Mouse (Mus musculus): Measurements from ENCODE around the gene Zfp992. TPM values are rescaled to one million over a fixed set of nuclear protein-coding genes. Genes with fewer than 3 reads are reported as not detected.
"Not testable (repeated sequence)": the region's sequence is repeated elsewhere in the genome, so short reads cannot be mapped to it uniquely, and the experiment has no call there.

Zfp992 gene
- polyA plus RNA-seq, 1 experiment from 2014 or later: 2.9 TPM

DNA sequence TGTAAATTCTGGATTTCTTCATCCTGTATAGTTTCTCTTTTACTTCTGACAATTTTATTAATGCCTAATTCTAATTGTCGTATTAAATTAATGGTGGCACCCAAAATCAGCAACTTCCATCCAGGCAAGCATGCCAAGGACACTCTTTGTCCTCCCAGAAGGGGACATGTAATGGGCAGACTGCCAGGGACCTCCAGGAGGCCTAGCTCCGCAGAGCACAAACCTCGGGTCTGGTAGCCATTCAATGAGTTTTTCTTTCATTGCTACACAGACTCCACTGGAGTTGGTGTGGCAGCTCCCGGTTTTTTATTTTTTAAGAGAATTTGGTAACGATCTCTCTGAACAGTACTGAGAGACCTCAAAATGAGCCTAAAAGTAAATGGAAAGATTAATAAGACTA lies 11.9 kb downstream of the Zfp992 start:
- not testable (repeated sequence) for H3K27ac ChIP-seq (replicated peaks; ENCODE audit: low read depth, low read length); H3K36me3 ChIP-seq (ENCODE audit: control insufficient read depth, insufficient read depth, low read length); H3K9ac ChIP-seq (replicated peaks; ENCODE audit: low read length); H3K4me2 ChIP-seq (ENCODE audit: low read length); H3K4me3 ChIP-seq (replicated peaks; ENCODE audit: low read depth, low read length); DNase-seq; H3K27me3 ChIP-seq (ENCODE audit: control insufficient read depth, insufficient read depth, low read length); H3K4me1 ChIP-seq (ENCODE audit: control insufficient read depth, insufficient read depth, low read length)
- 0 out of 2 replicates have a peak, but pooled peaks have one; percentile 12 for ATAC-seq (ENCODE audit: low FRiP score, low TSS enrichment)
- H3K9me3 ChIP-seq (ENCODE audit: control insufficient read depth, low read length): peaks cover 49% of the 10 kb centered on the region
- 83% methylated on average over 5 of the region's 5 CpGs for WGBS

DNA sequence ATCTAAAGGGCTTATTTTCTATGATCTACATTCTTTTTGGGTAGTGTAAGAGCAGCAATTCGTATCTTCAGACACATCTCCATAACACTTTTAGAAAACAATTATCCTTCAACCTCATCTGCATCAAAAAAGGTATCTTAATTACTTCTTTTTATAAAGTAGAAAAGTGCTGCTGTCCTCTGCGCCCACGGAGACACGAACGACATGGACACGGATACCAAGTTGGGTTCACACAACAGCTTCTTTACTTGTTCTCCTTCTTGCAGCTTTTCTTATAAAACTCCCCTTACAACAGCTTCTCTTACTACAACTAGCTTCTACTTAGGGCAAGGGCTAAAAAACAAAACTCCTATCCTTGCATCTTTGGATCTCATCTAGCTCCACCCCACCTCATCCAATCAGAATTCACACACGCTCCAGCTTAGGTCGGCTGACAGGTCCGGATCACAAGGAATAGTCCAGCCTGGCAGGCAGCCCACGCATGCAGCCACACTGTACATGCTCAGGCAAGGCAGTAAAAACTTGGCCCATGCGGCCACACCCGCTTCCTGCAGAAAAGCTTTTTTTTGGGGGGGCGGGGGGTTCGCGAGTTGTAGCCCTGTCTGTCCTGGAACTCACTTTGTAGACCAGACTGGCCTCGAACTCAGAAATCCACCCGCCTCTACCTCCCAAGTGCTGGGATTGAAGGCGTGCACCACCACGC lies 15.0 kb downstream of the Zfp992 start:
- ATAC-seq (ENCODE audit: low FRiP score, low TSS enrichment): 0 out of 2 replicates have a peak, but pooled peaks have one; percentile 35
- H3K36me3 ChIP-seq (ENCODE audit: control insufficient read depth, insufficient read depth, low read length); DNase-seq; H3K27ac ChIP-seq (replicated peaks; ENCODE audit: low read depth, low read length); H3K4me3 ChIP-seq (replicated peaks; ENCODE audit: low read depth, low read length); H3K9ac ChIP-seq (replicated peaks; ENCODE audit: low read length); H3K27me3 ChIP-seq (ENCODE audit: control insufficient read depth, insufficient read depth, low read length); H3K4me1 ChIP-seq (ENCODE audit: control insufficient read depth, insufficient read depth, low read length); H3K4me2 ChIP-seq (ENCODE audit: low read length): not testable (repeated sequence)
- 87% methylated on average over 17 of the region's 19 CpGs for WGBS
- H3K9me3 ChIP-seq (ENCODE audit: control insufficient read depth, low read length): peaks cover 22% of the 10 kb centered on the region

DNA sequence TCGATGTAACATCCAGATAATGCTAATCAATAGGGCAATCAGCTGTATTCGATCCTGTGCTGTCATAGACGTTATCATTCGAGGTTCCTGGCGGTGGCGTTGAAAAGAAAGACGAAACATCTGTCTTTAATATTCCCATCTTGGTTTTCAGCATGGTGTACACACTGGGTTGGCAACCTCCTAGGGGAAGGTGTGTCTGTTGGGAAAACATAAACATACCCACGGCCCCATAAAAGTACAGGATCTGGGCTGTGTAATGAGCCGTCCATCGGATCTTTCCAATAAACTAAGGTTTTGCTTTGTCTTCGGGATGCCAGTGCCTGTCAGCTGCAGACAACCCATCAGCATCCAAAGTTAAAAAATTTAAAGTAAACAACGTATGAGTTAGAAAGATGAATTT lies 21.2 kb downstream of the Zfp992 start:
- 93% methylated on average over 9 of the region's 12 CpGs for WGBS
- ATAC-seq (ENCODE audit: low FRiP score, low TSS enrichment): peak; percentile 9; the same call in 1 of the 2 replicates
- H3K4me3 ChIP-seq (replicated peaks; ENCODE audit: low read depth, low read length); H3K36me3 ChIP-seq (ENCODE audit: control insufficient read depth, insufficient read depth, low read length); DNase-seq; H3K9ac ChIP-seq (replicated peaks; ENCODE audit: low read length); H3K4me2 ChIP-seq (ENCODE audit: low read length); H3K27me3 ChIP-seq (ENCODE audit: control insufficient read depth, insufficient read depth, low read length); H3K27ac ChIP-seq (replicated peaks; ENCODE audit: low read depth, low read length); H3K4me1 ChIP-seq (ENCODE audit: control insufficient read depth, insufficient read depth, low read length): not testable (repeated sequence)
- H3K9me3 ChIP-seq (ENCODE audit: control insufficient read depth, low read length): peaks cover 13% of the 10 kb centered on the region

DNA sequence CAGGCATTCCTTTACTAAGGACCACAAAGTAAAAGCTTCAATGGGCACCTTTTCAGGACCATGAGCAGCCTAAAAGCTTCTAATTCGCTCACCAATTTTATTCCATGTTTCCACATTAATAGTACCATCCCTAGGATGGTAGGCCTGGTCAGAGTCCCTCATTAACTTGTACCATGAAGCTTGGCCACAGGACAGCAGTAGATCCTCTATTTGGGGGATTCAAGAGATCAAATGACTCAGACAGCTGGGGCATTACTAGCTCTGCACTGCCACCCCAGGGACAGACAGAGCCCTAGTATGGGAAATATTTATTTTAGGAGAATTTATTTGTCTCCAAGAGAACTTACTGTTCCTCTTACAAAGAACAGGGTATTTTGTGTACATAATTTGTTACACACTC lies 25.4 kb downstream of the Zfp992 start:
- DNase-seq; H3K4me2 ChIP-seq (ENCODE audit: low read length); H3K4me3 ChIP-seq (replicated peaks; ENCODE audit: low read depth, low read length); H3K27ac ChIP-seq (replicated peaks; ENCODE audit: low read depth, low read length); H3K4me1 ChIP-seq (ENCODE audit: control insufficient read depth, insufficient read depth, low read length); H3K27me3 ChIP-seq (ENCODE audit: control insufficient read depth, insufficient read depth, low read length); H3K36me3 ChIP-seq (ENCODE audit: control insufficient read depth, insufficient read depth, low read length); H3K9ac ChIP-seq (replicated peaks; ENCODE audit: low read length): not testable (repeated sequence)
- H3K9me3 ChIP-seq (ENCODE audit: control insufficient read depth, low read length): peaks cover 37% of the 10 kb centered on the region
- 0 out of 2 replicates have a peak, but pooled peaks have one; percentile 12 for ATAC-seq (ENCODE audit: low FRiP score, low TSS enrichment)
- no CpG with 5 or more reads among the region's 1 CpGs for WGBS

DNA sequence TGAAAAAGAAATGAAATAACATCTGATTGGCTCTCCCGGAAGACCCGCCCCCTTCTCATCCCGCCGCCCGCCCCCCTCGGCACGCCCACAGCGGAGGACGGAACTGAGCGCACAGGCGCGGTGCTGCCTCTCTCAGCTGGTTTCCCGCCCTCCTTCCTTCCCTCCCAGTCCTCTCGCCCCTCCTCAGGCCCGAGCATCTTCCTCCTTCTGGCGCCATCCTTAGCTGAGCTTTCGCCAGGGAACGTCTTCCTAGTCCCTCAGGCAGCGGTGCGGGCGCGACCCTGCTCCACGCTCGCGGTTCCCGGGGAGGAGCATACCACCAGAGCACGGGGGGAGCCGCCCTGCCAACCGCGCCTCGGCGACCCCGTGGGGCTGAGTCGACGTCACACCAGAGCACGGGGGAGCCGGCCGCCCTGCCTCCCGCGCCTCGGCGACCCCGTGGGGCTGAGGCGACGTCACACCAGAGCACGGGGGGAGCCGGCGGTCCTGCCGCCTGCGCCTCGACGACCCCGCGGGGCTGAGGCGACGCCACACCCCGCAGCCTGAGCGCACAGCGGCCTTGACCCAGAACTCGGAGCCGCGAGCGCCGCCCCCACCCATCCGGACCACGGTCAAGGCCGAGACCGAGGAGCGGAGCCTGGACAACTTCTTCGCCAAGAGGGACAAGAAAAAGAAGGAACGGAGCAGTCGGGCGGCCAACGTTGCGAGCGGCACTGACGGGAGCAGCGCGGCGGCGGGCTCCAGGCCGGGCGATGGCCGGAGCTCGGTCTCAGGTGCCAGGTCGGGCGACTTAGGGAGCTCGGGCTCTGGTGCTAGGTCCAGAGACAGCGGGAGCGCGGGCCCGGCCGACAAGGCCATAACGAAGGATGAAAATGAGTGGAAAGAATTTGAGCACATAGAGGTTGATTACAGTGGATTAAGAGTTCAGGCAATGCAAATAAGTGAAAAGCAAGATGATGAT lies 26.2 kb downstream of the Zfp992 start:
- 59% methylated on average over 58 of the region's 94 CpGs for WGBS
- not testable (repeated sequence) for H3K9ac ChIP-seq (replicated peaks; ENCODE audit: low read length); H3K27me3 ChIP-seq (ENCODE audit: control insufficient read depth, insufficient read depth, low read length); DNase-seq; H3K4me1 ChIP-seq (ENCODE audit: control insufficient read depth, insufficient read depth, low read length); H3K27ac ChIP-seq (replicated peaks; ENCODE audit: low read depth, low read length); H3K4me3 ChIP-seq (replicated peaks; ENCODE audit: low read depth, low read length); H3K36me3 ChIP-seq (ENCODE audit: control insufficient read depth, insufficient read depth, low read length); H3K4me2 ChIP-seq (ENCODE audit: low read length)
- H3K9me3 ChIP-seq (ENCODE audit: control insufficient read depth, low read length): peaks cover 32% of the 10 kb centered on the region
- ATAC-seq (ENCODE audit: low FRiP score, low TSS enrichment): peak; percentile 83

DNA sequence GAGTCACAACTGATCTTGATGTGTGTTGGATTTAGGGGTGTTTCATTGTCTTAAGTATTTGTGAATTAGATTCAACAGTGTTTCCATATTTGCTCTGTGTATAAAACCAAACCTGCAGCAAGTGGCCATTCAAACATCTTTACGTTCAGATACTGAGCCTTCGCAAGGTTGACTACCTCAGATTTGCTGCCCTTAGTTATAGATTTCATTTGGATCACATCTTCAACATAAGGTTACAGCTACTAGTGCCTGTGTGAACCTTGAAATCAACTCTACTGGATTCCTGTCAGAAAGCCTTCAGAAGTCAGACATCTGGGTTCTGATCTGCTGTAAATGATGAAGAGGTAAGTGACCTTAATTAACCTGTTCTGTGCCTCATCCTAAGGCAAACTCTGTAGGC lies 27.4 kb downstream of the Zfp992 start:
- H3K4me3 ChIP-seq (replicated peaks; ENCODE audit: low read depth, low read length); H3K27ac ChIP-seq (replicated peaks; ENCODE audit: low read depth, low read length); DNase-seq; H3K9ac ChIP-seq (replicated peaks; ENCODE audit: low read length); H3K27me3 ChIP-seq (ENCODE audit: control insufficient read depth, insufficient read depth, low read length); ATAC-seq (ENCODE audit: low FRiP score, low TSS enrichment); H3K4me2 ChIP-seq (ENCODE audit: low read length); H3K36me3 ChIP-seq (ENCODE audit: control insufficient read depth, insufficient read depth, low read length); H3K4me1 ChIP-seq (ENCODE audit: control insufficient read depth, insufficient read depth, low read length): not testable (repeated sequence)
- H3K9me3 ChIP-seq (ENCODE audit: control insufficient read depth, low read length): peaks cover 41% of the 10 kb centered on the region
- 95% methylated on average over 2 of the region's 2 CpGs for WGBS

DNA sequence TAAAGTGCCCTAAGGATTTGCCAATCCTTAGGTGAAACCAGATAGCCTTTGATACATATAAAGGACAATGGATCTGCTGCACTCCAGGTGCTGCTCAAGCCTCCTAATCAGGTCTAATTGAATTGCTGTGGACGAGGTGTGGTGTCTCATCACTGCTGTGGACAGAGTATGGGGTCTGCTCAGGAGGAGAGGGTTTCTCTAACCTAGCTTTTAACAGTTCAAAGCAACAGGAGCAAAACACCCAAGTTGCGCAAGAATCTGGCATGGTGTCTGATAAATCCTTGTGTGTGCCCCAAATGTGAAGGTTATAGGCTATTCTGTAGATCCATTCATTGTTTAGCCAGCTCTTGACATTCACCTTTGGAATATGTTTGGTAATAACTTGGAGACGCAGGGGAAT lies 28.1 kb downstream of the Zfp992 start:
- H3K27ac ChIP-seq (replicated peaks; ENCODE audit: low read depth, low read length); H3K4me1 ChIP-seq (ENCODE audit: control insufficient read depth, insufficient read depth, low read length); DNase-seq; H3K27me3 ChIP-seq (ENCODE audit: control insufficient read depth, insufficient read depth, low read length); H3K4me3 ChIP-seq (replicated peaks; ENCODE audit: low read depth, low read length); H3K36me3 ChIP-seq (ENCODE audit: control insufficient read depth, insufficient read depth, low read length); ATAC-seq (ENCODE audit: low FRiP score, low TSS enrichment); H3K9ac ChIP-seq (replicated peaks; ENCODE audit: low read length); H3K4me2 ChIP-seq (ENCODE audit: low read length): not testable (repeated sequence)
- WGBS: 80% methylated on average over 3 of the region's 3 CpGs
- H3K9me3 ChIP-seq (ENCODE audit: control insufficient read depth, low read length): peaks cover 45% of the 10 kb centered on the region

DNA sequence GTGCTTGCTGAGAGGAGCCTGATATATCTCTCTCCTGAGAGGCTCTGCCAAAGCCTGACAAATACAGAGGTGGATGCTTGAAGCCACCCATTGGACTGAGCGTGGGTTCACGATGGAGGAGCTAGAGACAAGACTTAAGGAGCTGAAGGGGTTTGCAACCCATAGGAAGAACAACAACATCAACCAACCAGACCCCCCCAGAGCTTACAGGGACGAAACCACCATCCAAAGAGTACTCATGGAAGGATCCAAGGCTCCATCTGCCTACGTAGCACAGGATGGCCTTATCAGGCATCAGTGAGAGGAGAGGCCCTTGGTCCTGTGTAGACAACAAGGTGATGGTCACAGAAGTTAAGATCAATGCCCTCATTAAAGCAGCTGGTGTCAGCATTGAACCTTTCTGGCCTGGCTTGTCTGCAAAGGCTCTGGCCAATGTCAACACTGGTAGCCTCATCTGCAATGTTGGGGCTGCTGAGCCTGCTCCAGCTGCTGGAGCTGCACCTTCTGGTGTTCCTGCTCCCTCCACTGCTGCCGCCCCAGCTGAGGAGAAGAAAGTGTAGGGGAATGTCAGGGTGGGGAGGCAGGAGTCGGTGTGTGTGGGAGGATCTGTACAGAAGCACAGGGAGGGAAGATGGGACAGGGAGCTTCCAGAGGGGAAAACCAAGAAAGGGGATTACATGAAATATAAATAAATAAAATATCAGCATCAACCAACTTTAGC lies 31.7 kb downstream of the Zfp992 start:
- not testable (repeated sequence) for H3K36me3 ChIP-seq (ENCODE audit: control insufficient read depth, insufficient read depth, low read length); H3K27me3 ChIP-seq (ENCODE audit: control insufficient read depth, insufficient read depth, low read length); H3K4me1 ChIP-seq (ENCODE audit: control insufficient read depth, insufficient read depth, low read length); DNase-seq; H3K9ac ChIP-seq (replicated peaks; ENCODE audit: low read length); H3K4me2 ChIP-seq (ENCODE audit: low read length); H3K27ac ChIP-seq (replicated peaks; ENCODE audit: low read depth, low read length); H3K4me3 ChIP-seq (replicated peaks; ENCODE audit: low read depth, low read length)
- 69% methylated on average over 6 of the region's 6 CpGs for WGBS
- H3K9me3 ChIP-seq (ENCODE audit: control insufficient read depth, low read length): peaks cover 73% of the 10 kb centered on the region
- ATAC-seq (ENCODE audit: low FRiP score, low TSS enrichment): peak; percentile 32; the same call in 1 of the 2 replicates
